Mouse (Mus musculus): ENCODE measurements around the gene Tnp2. TPM values are rescaled to one million over a fixed set of nuclear protein-coding genes. Genes with fewer than 3 reads are reported as not detected.
A peak's percentile ranks its signal among the peaks of the same experiment; 100 is the strongest.

Gene Tnp2
- total RNA-seq, 2 experiments from 2014 or later = not detected

DNA sequence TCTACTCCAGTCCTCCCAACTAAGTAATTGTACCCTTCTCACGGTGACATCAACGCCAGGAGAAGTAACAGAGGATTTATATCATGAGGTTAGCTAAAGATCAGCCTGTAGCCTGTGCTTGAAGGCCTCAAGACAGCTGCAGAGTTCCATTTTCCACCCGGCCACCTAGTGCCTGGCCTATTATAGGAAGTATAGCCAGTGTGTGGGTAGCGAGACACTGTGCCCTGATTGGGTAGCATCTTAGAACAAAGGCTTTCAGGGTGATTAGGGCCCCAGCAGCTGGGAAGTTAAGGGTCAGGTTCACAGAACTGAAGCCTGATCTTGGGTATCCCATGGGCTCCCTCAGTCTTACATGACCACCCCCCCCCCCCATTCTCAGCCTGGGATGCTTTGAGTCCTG lies 406 bp upstream of the Tnp2 start:
- DNase-seq = no peak

DNA sequence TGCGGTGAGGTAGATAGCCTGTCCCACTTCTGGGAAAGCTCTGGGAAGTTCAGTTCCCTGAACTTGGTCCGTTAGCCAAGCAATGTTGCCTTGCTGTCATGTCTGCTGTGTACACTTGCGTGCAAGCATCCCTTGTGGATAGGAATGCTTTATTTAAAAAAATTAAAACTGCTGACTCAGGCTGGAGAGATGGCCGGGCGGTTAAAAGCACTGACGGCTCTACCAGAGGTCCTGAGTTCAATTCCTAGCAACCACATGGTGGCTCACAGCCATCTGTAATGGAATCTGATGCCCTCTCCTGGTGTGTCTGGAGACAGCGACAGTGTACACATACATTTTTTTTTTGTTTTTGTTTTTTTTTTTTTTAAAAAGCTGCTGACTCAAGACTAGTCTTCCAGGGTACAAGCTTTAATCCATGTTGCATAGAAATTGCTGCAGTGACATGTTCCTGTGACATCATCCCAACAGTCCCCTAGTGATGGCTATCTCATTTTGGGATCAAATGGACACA lies 857 bp downstream of the Tnp2 start:
- DNase-seq = no peak

DNA sequence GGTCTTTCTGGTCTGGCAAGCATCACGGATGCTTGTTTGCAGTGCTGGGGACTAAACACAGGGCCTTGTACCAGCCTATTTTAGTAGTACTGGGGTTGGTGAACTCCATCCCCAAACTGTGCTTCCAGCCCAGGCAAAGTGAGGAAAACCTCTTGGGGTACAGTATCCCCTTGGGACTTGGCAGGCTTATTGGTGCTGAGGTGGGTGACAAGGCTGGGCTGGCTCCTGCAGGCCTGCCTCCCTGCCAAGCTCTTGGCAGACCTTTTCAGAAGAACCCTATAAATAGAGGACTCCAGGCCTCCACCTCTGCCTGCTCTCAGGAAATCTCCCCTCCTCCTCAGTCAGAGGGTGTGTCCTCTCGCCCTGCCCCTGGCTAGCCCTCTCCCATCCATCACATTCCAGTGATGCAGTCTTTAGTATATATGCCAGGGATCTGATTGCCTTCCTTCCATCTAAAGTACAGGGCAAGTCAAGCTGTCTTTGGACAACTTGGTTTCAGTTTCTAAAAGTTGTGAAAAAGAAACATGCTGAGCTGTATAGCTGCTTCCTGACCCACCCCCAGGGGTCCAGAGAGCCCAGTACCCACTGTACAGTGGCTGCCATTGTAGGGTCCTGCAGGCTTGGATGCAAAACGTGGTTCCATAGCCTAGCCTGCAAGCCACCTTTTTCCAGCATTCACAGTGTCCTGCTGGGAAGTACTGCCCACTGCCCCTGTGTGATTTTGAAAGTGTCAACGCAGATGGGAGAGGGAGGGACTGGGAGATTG lies 1.5 kb downstream of the Tnp2 start:
- no peak for DNase-seq

DNA sequence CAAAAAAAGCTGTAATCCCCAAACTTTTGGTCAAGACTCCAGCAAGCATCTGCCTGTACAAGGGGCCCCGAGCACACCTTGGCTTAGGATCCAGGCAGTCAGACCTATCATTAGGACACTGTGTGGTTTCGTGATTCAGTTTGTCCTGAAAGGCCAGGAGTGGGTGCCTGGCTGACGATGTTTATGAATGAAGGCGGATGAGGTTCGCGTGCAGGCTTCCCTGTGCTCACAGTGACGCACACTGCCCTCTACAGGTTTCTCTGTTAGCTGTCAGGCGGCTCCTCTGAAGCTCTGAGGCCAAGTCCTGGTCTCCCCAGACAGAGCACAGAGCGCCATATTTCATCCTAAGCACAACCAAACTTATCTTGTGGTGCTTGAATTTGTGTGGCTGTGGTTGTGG lies 2.2 kb downstream of the Tnp2 start:
- peak; percentile 84 for DNase-seq

DNA sequence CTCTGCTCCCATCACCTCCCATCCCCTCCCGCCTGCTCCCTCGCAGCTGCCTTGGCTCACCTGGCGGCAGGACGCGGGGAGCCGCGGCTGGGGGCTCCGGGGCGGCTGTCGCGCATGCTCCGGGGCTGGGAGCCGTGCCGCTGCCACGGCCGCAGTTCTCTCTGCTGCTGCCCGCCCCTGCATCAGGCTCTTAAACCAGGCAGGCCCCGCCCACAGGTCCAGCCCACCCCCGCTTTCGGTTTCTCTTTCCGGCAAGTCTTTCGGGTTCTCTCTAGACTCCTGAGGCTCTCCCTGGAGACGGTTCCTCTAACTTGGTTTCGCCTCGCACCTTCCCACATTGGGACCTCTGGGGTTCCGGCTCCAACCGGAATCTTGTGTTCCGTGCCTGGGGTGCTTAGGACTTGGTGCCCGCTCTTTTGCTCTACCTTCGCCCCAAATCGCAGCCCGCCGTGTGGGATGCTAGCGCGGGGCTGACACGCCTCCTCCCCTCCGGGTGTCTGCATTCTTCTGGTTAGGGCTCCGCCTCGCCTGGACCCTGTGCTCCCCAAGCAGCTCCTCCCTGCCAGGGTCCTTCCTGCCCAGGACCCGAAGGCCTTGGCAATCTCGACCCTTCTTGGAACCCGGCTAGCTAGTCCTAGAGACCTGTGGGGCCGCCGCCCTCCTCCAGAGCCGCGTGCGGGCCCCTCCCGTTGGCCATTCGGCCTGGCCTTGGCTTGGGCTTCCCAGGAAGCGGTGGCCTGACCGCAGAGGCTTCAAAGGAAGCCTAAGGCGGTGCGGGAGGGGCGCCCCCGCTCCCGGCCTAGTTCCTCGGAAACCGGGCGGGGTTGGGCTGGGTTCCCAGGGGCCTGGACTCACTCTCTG lies 2.9 kb downstream of the Tnp2 start, which contains the start of gene Socs1:
TSS of gene Socs1 (minus strand) at position 166 of the 861 bp plus-strand sequence.
- DNase-seq = peak; percentile 95

DNA sequence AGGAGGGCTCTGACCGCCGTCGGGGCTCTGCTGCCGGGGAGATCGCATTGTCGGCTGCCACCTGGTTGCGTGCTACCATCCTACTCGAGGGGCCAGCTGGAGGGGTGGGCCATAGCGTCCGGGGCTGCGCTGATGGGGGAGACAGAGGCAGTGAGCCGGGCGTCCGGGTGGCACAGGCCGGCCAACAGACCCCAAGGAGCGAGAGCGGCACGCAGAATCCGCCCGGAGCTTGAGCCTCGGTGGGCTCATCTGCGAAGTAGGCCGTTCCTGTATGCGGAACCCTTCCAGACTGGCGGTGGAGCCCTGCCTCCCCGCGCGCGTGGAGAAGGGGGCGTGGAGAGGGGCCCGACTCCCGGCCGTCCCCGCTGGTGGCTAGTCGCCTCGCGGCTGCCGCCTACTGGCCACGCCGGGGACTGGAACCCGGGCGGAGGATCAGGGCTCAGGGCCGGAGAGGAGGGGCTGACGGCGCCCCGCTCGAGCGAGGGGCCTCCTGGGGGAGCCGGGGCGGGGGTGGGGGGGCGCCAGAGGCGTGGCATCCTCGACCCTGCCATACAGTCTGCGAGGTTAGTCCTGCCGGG lies 3.6 kb downstream of the Tnp2 start:
- DNase-seq = peak; percentile 98

DNA sequence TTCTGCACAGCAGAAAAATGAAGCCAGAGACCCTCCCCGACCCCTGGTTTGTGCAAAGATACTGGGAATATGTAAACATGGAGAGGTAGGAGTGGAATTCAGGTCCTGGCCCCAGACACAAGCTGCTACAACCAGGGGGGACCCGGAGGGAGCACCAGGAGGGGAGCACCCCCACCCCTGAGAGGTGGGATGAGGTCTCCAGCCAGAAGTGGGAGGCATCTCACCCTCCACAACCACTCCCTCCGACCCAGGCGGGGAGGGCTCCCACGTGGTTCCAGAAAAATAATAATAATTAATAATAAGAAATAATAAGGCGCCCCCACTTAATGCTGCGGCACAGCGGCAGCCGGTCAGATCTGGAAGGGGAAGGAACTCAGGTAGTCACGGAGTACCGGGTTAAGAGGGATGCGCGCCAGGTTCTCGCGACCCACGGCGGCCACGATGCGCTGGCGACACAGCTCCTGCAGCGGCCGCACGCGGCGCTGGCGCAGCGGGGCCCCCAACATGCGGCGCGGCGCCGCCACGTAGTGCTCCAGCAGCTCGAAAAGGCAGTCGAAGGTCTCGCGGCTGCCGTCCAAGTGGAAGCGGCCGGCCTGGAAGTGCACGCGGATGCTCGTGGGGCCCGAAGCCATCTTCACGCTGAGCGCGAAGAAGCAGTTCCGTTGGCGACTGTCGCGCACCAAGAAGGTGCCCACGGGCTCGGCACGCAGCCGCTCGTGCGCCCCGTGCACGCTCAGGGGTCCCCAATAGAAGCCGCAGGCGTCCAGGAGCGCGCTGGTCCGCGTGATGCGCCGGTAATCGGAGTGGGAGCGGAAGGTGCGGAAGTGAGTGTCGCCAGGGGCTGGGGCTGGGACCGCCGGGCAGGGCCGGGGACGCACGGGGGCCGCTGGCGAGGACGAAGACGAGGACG lies 4.3 kb downstream of the Tnp2 start:
- DNase-seq = peak; percentile 60

DNA sequence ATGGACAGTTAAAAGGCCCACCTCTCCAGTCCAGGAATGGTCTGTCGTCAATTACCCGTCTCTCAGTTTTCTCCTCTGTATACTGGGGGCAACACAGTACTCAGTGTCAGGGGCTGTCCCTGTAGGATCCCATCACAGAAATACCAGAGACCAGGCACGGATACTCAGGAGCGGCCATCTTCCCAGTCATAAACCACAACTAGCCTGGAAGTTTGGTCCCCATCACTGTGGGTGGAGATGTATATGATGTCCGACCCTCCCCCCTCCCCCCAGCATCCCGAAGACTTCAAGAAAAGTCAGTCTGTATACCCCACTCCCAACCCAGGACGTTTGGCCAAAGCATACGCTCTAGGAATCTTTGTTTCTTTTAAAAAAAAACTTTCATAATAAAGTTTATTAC lies 5.0 kb downstream of the Tnp2 start:
- no peak for DNase-seq

DNA sequence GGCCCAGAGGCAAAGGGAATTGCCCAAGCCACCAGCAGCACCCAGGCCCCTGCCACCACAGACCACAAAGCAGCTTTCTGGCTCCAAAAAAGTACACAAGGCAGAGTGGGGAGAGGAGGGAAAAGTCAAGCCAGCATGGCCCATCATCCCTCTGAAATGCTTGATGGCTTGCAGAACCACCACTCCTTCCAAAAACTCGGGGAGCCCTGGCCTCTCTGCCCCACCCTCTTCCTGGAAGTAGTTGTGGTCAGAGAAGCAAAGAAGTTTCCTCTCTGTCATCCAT lies 5.4 kb downstream of the Tnp2 start:
- no peak for DNase-seq

DNA sequence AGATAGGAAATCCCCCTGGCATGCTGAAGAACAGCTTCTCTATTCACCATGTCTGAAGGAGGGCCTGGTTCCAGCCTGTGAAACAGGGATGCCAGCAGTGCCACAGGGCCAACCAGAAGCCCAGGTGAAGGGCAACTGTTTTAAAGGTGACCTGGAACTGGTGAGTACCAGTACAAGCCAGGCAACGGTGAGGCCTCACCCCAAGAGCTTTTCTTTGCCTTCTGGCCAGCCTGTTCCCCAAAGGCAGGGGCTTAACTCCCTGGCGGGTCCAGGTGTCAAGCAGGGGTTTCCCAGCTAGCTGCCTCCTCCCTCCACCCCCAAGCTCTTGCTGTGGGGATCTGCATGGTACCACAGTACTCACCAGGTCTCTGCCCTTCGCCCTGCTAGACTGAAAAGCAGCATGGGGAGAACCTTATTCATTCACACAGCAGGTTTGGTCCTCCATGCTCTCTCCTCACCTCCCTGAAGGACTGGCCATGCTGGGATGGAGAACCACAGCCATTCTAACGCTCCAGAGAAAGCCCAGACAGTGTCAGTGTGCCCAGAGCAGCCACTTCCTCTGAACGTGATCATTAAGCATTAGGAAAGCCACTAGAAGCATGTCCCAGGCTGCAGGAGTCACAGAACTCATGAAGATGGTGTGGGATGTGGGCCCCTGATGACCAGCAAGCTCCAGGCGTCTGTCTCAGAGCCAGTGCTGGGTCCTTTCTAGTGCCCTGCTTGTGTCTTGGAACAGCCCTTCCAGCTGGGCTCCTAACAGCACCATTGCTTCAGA lies 5.9 kb downstream of the Tnp2 start:
- no peak for DNase-seq

DNA sequence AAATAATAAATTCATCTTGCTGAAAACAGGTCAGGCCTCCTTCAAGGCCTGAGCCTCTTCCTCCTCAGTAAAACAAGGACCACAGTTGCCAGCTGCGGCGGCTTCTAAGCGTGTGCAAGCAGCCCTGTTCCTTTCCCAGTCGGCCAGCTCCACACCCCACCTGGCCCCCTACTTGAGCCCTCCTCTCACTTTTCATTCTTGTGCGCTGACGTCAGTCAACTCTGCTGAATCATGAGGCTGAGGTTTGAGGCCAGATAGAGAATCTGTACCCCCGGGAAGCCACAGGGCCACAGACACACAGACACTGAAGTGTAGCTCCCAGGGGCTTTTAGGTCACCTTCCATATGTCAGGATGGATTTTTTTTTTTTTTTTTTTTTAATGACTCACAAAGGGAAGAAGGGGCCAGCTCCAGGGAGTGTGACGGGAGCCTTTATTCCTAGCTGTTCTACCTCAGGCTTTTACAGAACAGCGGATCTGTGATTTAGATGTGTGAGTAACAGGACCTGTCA lies 6.5 kb downstream of the Tnp2 start:
- DNase-seq = no peak

DNA sequence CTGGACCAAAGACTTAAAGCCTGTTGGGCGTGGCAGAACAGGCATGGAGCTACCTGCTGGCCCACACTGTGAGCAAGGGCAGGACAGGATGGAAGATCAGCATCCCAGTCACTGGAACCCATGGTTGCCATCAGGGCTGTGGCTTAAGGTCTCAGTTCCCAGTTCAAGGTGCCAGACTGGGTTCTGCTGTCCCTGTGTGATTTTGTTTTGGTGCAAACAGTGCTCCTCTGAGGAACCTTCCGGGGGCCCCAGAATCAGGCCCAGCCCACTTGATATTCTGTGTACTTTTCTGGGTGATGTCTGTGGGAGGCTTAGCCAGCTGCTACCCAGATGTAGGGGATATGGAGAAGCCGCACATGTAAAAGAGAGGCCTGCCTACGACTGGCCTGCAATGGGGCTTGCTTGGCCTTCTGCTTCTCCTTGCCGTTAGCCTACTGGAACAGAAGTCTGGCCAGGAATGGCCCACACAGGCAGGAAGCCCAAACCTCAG lies 7.8 kb downstream of the Tnp2 start:
- no peak for DNase-seq

DNA sequence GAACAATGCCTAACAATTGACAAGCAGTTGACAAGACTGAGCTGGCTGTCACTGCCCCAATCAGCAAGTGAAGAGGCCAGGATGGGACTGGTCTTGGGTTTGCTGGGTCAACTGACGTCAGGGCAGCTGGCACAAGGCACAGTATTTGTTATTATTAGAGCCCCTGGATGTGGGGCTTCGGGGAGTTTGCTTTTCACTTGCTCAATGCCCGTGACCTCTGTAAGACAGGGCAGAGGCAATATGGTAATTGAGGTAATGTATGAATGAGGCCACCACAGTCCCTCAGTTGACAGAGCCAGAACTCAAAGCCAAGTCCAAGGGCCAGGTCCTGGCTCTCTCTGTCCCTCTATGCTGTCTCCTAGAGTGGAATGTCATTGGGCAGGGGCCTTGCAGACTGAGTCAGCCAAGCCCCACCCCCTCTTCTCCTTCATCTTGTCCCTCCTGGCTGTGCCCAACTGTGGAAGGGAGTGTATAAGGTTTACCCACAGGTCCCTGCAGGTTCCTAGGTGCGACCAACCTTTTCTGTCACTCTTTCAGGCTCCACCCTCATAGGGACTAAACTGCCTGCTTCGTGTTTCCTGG lies 10.8 kb downstream of the Tnp2 start:
- DNase-seq = peak; percentile 50

DNA sequence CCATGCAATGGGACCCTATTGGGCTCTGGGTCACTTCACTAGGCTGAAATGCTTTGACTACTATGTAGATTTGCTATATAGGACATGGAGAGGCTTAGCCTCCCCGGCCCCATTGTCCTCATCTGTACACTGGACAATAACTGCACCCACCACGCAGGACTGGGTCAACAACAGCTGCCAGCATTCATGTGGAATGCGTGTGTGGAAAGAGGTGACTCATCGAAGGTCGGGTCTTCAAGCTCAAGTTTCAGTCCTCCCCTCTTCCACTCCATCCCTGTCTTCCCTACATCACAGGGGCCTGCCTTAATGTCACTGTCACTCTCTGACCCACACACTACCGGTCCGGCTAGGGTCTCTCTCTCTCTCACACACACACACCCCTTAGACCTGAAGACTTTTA lies 12.1 kb downstream of the Tnp2 start:
- DNase-seq = peak; percentile 43

DNA sequence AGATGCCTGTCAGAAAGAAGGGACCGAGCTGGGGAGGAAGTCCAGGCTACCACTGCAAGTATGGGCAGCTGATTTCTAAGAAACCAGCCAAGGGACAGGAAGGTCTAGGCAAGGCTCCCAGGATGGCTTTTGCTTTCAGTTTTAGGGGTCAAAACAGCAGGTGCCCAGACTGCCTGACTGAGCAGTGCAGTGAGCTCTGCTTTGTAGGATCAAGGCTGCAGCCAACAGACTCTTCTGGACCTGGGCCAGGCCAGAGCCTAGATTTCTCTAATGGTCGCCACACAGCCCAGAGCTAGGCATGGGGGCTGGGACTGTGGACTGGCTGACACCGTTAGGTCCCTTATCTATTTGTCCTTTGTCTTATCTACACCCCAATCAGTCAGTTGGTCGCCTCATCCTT lies 13.7 kb downstream of the Tnp2 start:
- DNase-seq = peak; percentile 51

DNA sequence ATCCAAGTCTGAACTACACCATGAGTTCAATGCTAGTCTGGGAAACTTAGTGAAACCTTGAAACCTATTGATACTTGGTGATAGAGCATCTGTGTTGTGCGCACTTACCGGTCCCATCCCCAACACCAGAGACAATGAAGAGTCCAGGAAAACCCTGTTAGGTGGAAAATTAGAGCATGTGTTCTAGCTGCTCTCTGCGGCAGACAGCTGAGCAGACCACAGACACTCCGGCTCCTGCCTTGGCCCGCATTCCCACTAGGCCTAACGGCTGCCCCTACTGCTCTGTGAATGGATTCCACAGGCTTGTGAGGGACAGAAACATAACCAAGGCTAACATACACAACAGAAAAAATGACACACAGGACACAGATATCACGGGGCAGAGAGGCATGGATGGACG lies 14.9 kb downstream of the Tnp2 start:
- no peak for DNase-seq

DNA sequence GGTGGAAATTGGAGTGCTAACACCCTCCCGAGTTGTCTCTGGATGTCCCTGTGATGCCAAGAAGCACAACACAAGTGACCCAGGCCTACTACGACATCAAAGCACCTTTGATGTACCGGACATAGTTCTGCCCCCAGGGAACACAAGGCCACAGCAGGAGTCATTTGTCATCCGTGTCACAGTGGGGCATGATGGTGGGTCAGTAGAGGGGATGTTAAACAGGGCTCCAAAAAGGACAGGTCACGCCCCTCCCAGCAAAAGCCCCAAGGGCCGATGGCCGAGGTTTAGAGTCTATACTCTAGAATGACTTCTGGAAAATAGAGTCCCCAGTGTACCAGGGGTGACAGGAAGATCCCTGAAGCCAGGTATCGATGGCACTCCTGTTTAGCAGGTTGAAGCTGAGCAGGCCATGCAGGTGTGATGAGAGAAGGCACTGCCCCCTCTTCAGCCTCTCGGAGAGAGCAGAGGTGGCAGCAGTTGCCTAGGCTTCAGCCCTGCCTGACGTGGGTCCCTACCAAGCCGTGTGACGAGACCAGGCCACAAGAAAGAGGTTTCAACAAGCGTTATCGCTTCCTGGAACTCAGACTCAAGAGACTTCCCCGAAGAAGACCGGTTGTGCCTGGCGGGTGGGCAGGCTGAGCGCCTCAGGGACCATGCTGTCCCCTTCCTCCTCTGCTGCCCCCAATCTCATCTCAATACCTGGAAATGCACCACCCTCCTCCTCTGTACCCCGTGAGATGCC lies 16.5 kb downstream of the Tnp2 start:
- peak; percentile 46 for DNase-seq

DNA sequence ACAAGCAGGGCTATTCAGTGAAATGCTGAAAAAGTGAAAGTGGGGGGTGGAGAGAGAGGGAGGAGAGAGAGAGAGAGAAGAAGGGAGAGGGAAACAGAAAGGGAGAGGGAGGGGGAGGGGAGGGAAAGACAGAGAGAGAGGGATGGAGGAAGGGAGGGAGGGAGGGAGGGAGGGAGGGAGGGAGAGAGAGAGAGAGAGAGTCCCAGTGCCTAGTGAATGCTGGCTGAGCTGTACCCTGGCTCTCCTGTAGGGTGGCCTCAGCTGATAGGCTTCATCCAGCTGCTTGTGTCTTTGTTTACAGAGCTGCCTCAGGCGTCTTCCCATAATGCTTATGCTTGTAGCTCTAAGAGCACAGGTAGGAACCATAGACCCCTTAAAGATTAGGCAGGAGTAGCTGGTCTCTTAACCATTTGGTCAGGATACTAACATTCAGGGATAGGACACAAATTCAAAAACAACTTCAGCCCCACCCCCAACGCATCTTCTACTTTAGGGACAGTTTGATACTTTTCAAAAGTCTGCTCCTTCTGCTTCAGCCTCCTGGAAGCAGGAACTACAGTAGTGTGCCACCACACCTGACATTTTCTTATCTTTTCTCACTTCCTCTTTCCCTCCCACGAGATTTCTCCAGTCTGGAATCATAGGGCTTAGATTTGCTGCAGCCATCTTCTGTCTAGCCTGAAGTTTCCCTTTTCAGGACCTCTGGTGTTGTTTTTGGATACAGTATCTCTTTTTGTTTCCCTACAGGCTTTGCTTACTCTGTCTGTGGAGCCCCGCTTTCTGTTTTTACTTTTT lies 17.7 kb downstream of the Tnp2 start:
- no peak for DNase-seq

DNA sequence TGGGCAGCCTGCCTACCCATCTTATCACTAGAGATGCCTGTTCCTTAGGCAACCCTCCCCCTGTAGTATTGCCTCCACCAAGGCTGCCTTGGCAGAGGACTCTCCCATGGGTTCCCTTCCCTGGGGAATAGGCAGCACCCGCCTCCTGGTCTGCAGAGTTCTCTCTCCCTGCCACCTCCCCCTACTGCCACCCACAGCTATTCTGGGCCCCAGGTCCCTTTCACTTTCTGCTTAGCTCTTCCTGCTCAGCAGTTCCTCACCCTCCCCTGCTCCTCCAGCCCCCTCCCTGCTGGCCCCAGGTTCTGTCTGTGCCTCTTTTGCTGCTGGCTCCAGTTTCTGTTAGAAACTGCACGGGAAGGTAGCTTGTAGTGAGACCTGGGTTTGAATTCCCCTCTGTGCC lies 18.8 kb downstream of the Tnp2 start:
- DNase-seq = peak; percentile 71

Measured in adrenal gland, postnatal 10 days (tissue).